Mouse (Mus musculus) intestine, embryonic 14.5 days (tissue): ENCODE measurements around the gene Eif2d. TPM values are rescaled to one million over a fixed set of nuclear protein-coding genes. Genes with fewer than 3 reads are reported as not detected.

Experiments used
- ATAC-seq: fragments of 200-750 bp; cut with Nextera tagmentation; replicated peaks from 2 replicates; pipeline ENCODE4 v1.8.0; 2017; ENCODE audit warnings: low read depth, moderate number of reproducible peaks, moderate TSS enrichment, moderate library complexity; ENCODE audit not compliant: low FRiP score, low TSS enrichment
- DNase-seq: peaks from one replicate; pipeline ENCODE4 v3.0.0-alpha.2; 2018; ENCODE audit warnings: low spot score
- H3K27ac ChIP-seq: fragments of 300-500 bp; sonication (generic); 2 replicates; pipeline ENCODE4 v1.5.1; 2014; ENCODE audit warnings: low read depth, mild to moderate bottlenecking, control low read depth
- H3K27me3 ChIP-seq: fragments of 300-500 bp; sonication (generic); replicated peaks from 2 replicates; pipeline ENCODE4 v1.6.1; 2014; ENCODE audit warnings: low read length, control low read depth; ENCODE audit not compliant: control insufficient read depth, insufficient read depth
- H3K36me3 ChIP-seq: fragments of 300-500 bp; sonication (generic); 2 replicates; pipeline ENCODE4 v1.6.1; 2014; ENCODE audit warnings: low read length, control low read depth; ENCODE audit not compliant: control insufficient read depth, insufficient read depth
- H3K4me1 ChIP-seq: fragments of 300-500 bp; sonication (generic); replicated peaks from 2 replicates; pipeline ENCODE4 v1.6.1; 2014; ENCODE audit warnings: low read length, control low read depth, mixed read lengths; ENCODE audit not compliant: control insufficient read depth, insufficient read depth
- H3K4me2 ChIP-seq: fragments of 300-500 bp; sonication (generic); 2 replicates; pipeline ENCODE4 v1.6.1; 2014; ENCODE audit warnings: low read length
- H3K4me3 ChIP-seq: fragments of 300-500 bp; sonication (generic); 2 replicates; pipeline ENCODE4 v1.5.1; 2014; ENCODE audit warnings: low read depth, low read length, control low read depth, mixed read lengths
- H3K9ac ChIP-seq: fragments of 300-500 bp; sonication (generic); 2 replicates; pipeline ENCODE4 v1.6.1; 2014; ENCODE audit warnings: mild to moderate bottlenecking, low read length
- H3K9me3 ChIP-seq: fragments of 300-500 bp; sonication (generic); 2 replicates; pipeline ENCODE4 v1.6.1; 2016; ENCODE audit warnings: low read length, control low read depth; ENCODE audit not compliant: control insufficient read depth
- WGBS: fragments of 180-500 bp; shearing (Covaris S2); extraction: QIAGEN DNeasy Blood & Tissue Kit; methylation state at CpG from one replicate; pipeline ENCODE4 v1.1.7; 2014; 5-methylcytosine and 5-hydroxymethylcytosine counted together
- polyA plus RNA-seq: library from polyadenylated mRNA; unstranded; fragments of >200 nt; fragmentation: Nextera tagmentation; extraction: Ambion mirVana; gene quantifications from 2 replicates; pipeline ENCODE4 v1.2.1, GENCODE M21; 2014

Gene Eif2d
- polyA plus RNA-seq: 62.8 and 66.0 TPM in 2 replicates

DNA sequence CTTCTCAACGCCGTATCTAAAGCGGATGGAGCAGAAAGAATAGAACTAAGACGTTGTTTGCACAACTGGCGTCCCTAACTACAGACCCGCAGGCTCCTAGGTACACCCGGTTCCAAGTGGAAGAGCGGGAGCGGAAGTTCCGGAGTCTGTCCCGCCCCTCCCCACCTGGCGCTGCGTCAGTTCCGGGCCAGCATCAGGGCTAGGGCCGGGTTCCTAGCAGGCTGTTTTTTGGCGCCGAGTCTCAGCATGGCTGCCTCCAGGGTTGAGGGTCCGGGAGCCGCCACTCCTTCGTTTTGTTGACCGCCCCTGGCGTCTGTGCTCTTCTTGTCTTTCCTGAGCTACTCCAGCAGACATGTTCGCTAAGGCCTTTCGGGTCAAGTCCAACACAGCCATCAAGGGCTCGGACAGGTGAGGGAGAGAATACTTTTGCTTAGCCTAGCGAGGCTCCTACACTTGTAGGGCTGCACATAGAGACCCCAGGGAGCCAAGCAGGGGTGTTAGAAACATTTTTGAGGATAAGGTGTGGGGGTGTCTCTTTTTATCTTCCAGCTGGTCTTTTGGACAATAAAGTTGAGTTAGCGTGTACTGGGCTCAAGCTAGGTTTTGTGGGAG is at the start of gene Eif2d:
TSS of gene Eif2d (plus strand) at position 164 of the 612 bp plus-strand sequence.
- Histone ChIP-seq H3K4me1 (peaks cover 8% of the 10 kb centered on the region), H3K9ac (peak within 1 kb of the TSS; percentile 78), H3K27ac (no peak within 1 kb of the TSS), H3K27me3 (no peaks in the 10 kb centered on the region), H3K36me3 (peaks cover 8% of the 10 kb centered on the region), H3K9me3 (no peaks in the 10 kb centered on the region), H3K4me3 (peak within 1 kb of the TSS; percentile 98), H3K4me2 (peak within 1 kb of the TSS; percentile 94)
- ATAC-seq (peak; percentile 97), DNase-seq (peak; percentile 90)
- WGBS: under 1% methylated on average over 27 of the region's 27 CpGs

DNA sequence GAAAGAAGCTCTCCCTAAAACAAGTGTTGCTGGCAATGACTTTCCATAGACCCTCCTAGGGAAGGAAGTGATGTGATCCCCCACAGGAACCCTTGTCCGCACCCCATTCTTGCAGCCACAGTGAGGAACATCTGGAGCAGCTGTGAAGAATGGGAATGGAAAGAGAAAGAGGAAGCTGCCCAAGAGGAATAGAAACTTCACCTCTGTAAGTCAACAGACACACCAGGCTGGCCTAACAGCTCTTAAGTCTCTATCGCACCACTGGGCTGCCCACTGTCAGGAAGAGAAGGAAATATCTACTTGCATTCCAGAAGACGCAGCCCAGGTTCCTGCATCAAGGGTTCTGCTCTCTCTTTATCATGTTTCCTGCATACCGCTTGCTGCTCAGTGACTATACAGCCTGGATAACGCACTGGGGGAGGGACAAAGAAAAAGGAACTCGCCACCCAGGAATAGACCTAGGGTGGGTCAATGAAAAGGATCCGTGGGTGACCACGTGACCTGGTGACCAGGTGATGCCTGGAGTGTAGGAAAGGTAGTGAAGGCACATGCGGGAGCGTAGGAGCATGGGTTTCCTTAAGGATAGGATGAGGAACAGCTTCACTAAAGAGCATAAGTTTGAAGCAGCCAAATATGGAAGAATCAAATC is 49.1 kb upstream of the Eif2d start:
- no peak overlapping the region for H3K9ac ChIP-seq
- peaks cover 5% of the 10 kb centered on the region; the same call in 1 of the 2 replicates for H3K9me3 ChIP-seq
- H3K27ac ChIP-seq: no peak overlapping the region
- DNase-seq (no peak), ATAC-seq (no peak)
- no peaks in the 10 kb centered on the region for H3K27me3 ChIP-seq
- no peak overlapping the region for H3K4me2 ChIP-seq
- no peak overlapping the region for H3K4me3 ChIP-seq
- H3K4me1 ChIP-seq: peaks cover 14% of the 10 kb centered on the region
- no peaks in the 10 kb centered on the region for H3K36me3 ChIP-seq
- WGBS: 76% methylated on average over 10 of the region's 10 CpGs

DNA sequence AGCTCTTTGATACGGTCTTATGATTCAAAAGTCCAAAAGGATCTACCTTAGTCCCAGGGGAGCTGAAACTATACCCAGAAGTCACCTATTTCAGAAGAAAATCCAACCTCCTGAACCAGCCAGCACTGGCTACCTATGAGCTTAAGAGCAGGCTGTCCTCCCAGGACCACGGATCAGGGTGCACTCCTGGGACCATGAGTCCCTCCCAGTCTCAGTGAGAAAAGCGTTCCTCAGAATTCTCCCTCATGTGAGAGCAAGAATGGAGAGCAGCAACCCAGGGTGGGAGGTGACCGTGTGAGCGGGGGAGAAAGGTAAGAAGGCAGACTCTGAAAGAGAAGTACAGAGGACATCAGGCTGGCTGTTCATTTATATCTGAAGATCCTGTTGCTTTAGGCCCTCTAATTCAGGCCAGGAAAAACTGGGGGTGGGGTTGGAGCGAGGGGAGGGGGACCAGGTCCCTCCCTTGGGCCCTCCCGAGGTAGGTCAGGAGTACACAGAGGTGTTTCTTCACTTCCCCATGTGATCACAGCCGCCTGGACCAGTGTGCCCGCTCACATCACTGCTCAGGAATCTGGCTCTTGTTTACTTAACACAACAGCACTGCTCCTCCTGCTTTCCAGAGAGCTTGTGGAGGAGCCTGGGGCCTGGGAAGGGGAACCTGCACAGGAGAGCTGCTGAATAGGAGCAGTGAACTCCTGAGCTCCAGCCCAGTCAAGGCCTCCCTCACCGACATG is 45.2 kb upstream of the Eif2d start:
- peak; percentile 96 for ATAC-seq
- Histone ChIP-seq H3K4me3 (no peak overlapping the region), H3K27ac (peak overlapping the region; percentile 88), H3K27me3 (no peaks in the 10 kb centered on the region), H3K36me3 (no peaks in the 10 kb centered on the region), H3K4me1 (peaks cover 21% of the 10 kb centered on the region), H3K9me3 (peaks cover 5% of the 10 kb centered on the region; the same call in 1 of the 2 replicates), H3K9ac (no peak overlapping the region; the same call in 1 of the 2 replicates), H3K4me2 (peak overlapping the region; percentile 14)
- DNase-seq: peak; percentile 75
- 26% methylated on average over 10 of the region's 10 CpGs for WGBS

DNA sequence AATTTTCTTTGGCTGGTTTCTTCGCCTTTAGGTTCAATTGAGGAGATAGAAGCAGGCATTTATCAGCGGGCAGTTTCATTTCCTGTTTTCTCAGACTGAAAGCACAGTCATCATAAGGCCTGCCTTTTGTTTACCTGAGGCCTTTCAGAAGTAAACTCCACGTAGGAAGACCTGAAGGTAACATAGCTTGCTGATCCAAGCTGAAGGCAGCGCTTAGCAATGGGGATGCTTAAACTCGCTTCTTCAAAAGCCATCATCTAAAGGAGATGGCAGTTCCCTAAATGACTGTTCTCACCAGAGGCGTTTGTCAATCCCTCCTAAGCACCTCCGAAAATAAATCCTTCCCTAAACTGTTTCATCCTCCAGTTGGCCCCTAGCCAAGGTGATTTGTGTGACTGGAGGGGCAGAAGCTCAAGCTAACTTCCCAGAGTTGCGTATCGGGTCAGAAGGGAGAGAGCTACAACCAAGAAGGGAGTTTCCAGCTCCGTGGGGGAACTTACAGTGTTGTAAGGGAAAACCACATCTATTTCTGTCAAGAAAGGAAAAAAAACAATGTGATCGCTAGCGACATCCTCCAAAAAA is 42.4 kb upstream of the Eif2d start:
- 65% methylated on average over 12 of the region's 12 CpGs for WGBS
- Histone ChIP-seq H3K4me1 (peaks cover 23% of the 10 kb centered on the region), H3K4me2 (no peak overlapping the region), H3K27me3 (no peaks in the 10 kb centered on the region), H3K9me3 (peaks cover 5% of the 10 kb centered on the region; the same call in 1 of the 2 replicates), H3K36me3 (no peaks in the 10 kb centered on the region), H3K9ac (no peak overlapping the region), H3K4me3 (no peak overlapping the region), H3K27ac (no peak overlapping the region)
- ATAC-seq: no peak
- DNase-seq: no peak

DNA sequence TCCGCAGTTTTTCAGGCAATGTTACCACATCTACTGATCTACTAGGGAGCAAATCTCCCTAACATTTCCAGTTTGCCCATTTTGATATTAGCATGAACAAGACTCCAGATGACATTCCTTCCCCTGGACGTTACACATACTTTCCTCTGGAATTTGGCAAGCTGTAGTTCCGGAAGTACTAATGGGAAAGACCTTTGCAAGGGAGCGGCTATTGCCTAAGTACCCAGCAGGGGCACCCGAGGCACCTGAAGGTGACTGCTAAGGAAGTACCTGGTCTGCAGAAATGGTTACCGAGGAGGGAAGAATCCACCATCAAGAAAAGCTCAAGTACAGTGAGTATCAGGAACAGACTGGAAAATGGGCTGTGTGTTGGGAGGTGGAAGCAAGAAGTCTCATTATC is 40.4 kb upstream of the Eif2d start:
- DNase-seq: no peak
- Histone ChIP-seq H3K4me3 (no peak overlapping the region), H3K4me2 (no peak overlapping the region), H3K27ac (no peak overlapping the region), H3K9me3 (no peaks in the 10 kb centered on the region), H3K4me1 (peaks cover 22% of the 10 kb centered on the region), H3K27me3 (no peaks in the 10 kb centered on the region), H3K36me3 (no peaks in the 10 kb centered on the region), H3K9ac (no peak overlapping the region)
- no peak for ATAC-seq
- 23% methylated on average over 6 of the region's 6 CpGs for WGBS

DNA sequence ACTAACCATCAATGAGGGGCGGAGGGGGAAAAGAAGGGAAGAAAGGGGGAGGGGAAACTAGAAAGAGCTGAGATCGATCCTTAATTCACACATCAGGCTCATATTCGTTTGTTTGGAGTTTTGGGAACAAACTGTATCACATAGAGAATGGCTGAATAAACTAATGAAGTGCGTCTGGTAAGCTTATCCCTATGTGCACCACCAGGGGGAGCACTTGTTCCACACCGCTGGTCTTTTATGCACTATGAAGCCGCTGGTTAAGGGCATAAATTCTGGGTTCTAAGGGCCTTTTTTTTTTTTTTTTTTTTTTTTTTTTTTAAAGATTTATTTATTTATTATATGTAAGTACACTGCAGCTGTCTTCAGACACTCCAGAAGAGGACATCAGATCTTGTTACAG is 37.0 kb upstream of the Eif2d start:
- ATAC-seq: peak; percentile 41; the same call in 1 of the 2 replicates
- WGBS: 13% methylated on average over 6 of the region's 6 CpGs
- no peaks in the 10 kb centered on the region for H3K9me3 ChIP-seq
- no peak overlapping the region for H3K4me3 ChIP-seq
- peaks cover 6% of the 10 kb centered on the region; the same call in 1 of the 2 replicates for H3K4me1 ChIP-seq
- H3K27me3 ChIP-seq: no peaks in the 10 kb centered on the region
- H3K36me3 ChIP-seq: no peaks in the 10 kb centered on the region
- no peak overlapping the region for H3K9ac ChIP-seq
- no peak overlapping the region for H3K27ac ChIP-seq
- peak; percentile 83 for DNase-seq
- no peak overlapping the region for H3K4me2 ChIP-seq

DNA sequence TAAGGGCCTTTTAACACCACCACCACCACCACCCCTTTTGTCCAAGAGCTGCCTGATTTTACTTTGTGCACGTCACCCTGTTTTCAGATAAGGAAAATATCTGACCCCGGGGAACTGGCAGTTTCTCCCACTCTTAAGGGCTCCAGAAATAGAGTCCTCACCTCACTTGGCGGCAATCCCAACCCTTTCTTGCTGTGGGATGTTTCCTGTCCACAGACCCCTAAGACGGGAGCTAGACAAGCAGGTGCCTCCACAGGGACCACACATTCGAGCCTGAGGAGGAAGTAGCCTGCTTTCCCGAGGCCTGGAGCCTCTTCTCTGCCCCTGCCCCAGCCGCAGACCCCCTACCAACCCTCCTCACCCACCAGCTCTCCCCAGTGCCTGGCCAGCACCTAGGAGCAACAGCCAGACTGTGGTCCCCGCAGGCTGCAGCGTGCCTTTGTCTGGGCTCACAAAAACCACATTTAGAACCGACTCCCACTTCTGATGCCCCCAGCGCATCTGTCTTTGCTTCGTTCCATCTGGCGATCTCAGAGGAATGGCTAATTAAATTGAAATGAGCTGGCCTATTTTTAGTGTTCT is 36.5 kb upstream of the Eif2d start:
- no peak for DNase-seq

DNA sequence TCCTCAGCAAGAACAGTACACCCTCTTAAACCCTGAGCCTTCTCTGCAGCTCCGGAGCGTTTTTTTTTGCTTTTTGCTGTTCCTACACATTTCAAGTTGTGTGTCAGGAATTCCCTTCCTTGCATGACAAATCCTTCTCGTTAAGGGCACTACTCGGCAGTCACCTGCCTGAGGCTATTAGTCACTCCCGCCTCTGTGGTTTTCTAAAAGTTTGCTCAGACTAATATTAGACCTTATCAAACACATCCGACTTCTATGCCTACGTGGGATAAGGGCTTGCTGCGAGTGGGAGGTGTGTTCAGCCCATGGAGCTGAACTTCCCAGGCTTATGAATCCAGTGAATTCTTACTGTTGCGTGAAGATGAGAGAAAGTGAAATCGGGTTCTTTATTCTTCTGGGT is 34.5 kb upstream of the Eif2d start:
- Histone ChIP-seq H3K4me1 (no peaks in the 10 kb centered on the region), H3K9ac (no peak overlapping the region), H3K4me3 (no peak overlapping the region), H3K9me3 (no peaks in the 10 kb centered on the region), H3K36me3 (no peaks in the 10 kb centered on the region), H3K4me2 (no peak overlapping the region), H3K27me3 (no peaks in the 10 kb centered on the region), H3K27ac (no peak overlapping the region)
- 66% methylated on average over 10 of the region's 10 CpGs for WGBS
- DNase-seq: no peak
- no peak for ATAC-seq

More for the DNA sequence above, 36.5 kb upstream of the Eif2d start:
- ATAC-seq: 0 out of 2 replicates have a peak, but pooled peaks have one; percentile 30
- Histone ChIP-seq H3K9me3 (no peaks in the 10 kb centered on the region), H3K27me3 (no peaks in the 10 kb centered on the region), H3K27ac (no peak overlapping the region), H3K4me2 (no peak overlapping the region), H3K36me3 (no peaks in the 10 kb centered on the region), H3K4me3 (no peak overlapping the region), H3K9ac (no peak overlapping the region), H3K4me1 (peaks cover 6% of the 10 kb centered on the region; the same call in 1 of the 2 replicates)
- 69% methylated on average over 13 of the region's 13 CpGs for whole genome bisulfite sequencing
